Mouse (Mus musculus) bone marrow macrophage, adult 2 months (primary cell): ENCODE results near the gene Eif3d.

Experiments
- CTCF ChIP-seq: IDR thresholded peaks from 2 replicates; pipeline ENCODE4 v1.5.1; 2012; ENCODE audit warnings: low read depth, mild to moderate bottlenecking, low read length, moderate library complexity
- POLR2A ChIP-seq: IDR thresholded peaks from 2 replicates; pipeline ENCODE4 v1.6.1; 2012; ENCODE audit warnings: mild to moderate bottlenecking, low read depth, low read length, borderline replicate concordance

DNA sequence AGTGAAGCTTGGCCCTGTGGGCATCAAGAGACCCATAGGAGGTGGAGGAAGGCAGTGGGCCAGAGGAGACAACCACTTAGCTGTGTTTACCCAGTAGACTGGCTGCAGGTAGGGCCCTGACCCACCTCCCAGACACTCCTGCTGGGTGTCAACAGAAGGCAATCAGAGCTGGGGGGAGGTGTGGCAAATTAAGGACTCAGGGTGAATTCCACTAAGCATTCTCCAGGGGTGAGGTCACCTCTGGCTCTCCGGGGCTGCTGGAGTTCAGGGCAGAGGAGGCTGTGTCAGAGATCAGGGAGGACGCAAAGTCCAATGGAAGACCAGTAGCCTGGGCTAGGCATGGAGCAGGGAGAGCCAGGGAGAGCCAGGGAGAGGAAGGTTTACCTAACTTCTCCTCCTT is 59.5 kb downstream of the Eif3d start:
- TF ChIP-seq CTCF (no peak), POLR2A (no peak)
